Mouse (Mus musculus) CH12.LX (cell line): ENCODE data around the gene Olfr320. TPM values are rescaled to one million over a fixed set of nuclear protein-coding genes. Genes with fewer than 3 reads are reported as not detected.

Experiments used
- DNase-seq: peaks from one replicate; pipeline ENCODE4 v3.0.0-alpha.2; 2013; ENCODE audit errors: extremely low read depth
- H3K27ac ChIP-seq: 2 replicates; pipeline ENCODE4 v1.5.1; 2012; ENCODE audit warnings: low read depth, mild to moderate bottlenecking, control low read depth, moderate library complexity; ENCODE audit not compliant: insufficient read depth
- H3K27me3 ChIP-seq: replicated peaks from 2 replicates; pipeline ENCODE3; 2012; ENCODE audit warnings: inconsistent platforms
- H3K36me3 ChIP-seq, 2 experiments: replicated peaks in 1 of 2; 2 replicates each; pipeline versions ENCODE3 to v1.6.1; 2012; ENCODE audit warnings: inconsistent platforms in 1 of 2, low read length in 1 of 2, mild to moderate bottlenecking in 1 of 2, mixed read lengths in 1 of 2, moderate library complexity in 1 of 2; ENCODE audit not compliant: control insufficient read depth in 1 of 2, insufficient read depth in 1 of 2
- H3K4me1 ChIP-seq, 2 experiments: 2 replicates each; pipeline ENCODE4 v1.6.1; 2012; ENCODE audit warnings: inconsistent platforms in 1 of 2, moderate library complexity in 1 of 2; ENCODE audit not compliant: insufficient read depth in 2 of 2, control insufficient read depth in 1 of 2
- H3K4me2 ChIP-seq: 2 replicates; pipeline ENCODE4 v1.6.1; 2012; ENCODE audit warnings: low read depth, mild to moderate bottlenecking, control low read depth; ENCODE audit not compliant: poor library complexity, insufficient read depth, severe bottlenecking
- H3K4me3 ChIP-seq, 3 experiments: fragments of 150-350 bp in 1 of 3; sonication (generic) in 1 of 3; replicated peaks in 1 of 3; 2 replicates each; pipeline versions ENCODE3 to v1.5.1; 2011 to 2012; ENCODE audit warnings: low read depth in 2 of 3, low read length in 2 of 3, mild to moderate bottlenecking in 2 of 3, moderate library complexity in 2 of 3, control low read depth in 1 of 3, improper control_type of control experiment in 1 of 3, inconsistent platforms in 1 of 3, mixed read lengths in 1 of 3; ENCODE audit not compliant: poor library complexity in 1 of 3
- H3K79me2 ChIP-seq: replicated peaks from 2 replicates; pipeline ENCODE4 v1.6.1; 2012; ENCODE audit warnings: mild to moderate bottlenecking, moderate library complexity; ENCODE audit not compliant: control insufficient read depth, poor library complexity, insufficient read depth, severe bottlenecking; ENCODE audit errors: extremely low read depth
- H3K9ac ChIP-seq: 2 replicates; pipeline ENCODE4 v1.6.1; 2012; ENCODE audit warnings: low read depth, mild to moderate bottlenecking, control low read depth, moderate library complexity; ENCODE audit not compliant: insufficient read depth
- H3K9me3 ChIP-seq: replicated peaks from 2 replicates; pipeline ENCODE3; 2012; ENCODE audit warnings: low read length, inconsistent platforms, mixed read lengths
- ELF1 ChIP-seq: IDR thresholded peaks from 2 replicates; pipeline ENCODE4 v1.6.1; 2014; ENCODE audit warnings: low read depth, mild to moderate bottlenecking, inconsistent platforms, low read length, improper control_type of control experiment
- EP300 ChIP-seq: IDR thresholded peaks from 2 replicates; pipeline ENCODE4 v1.6.1; 2011; ENCODE audit warnings: low read length, improper control_type of control experiment
- ETS1 ChIP-seq: conservative IDR thresholded peaks from 2 replicates; pipeline ENCODE4 v1.6.1; 2012; ENCODE audit warnings: low read depth, mild to moderate bottlenecking, inconsistent platforms, low read length, improper control_type of control experiment, moderate library complexity
- GABPA ChIP-seq: IDR thresholded peaks from 2 replicates; pipeline ENCODE4 v1.6.1; 2012; ENCODE audit warnings: low read depth, low read length, improper control_type of control experiment, inconsistent platforms; ENCODE audit not compliant: insufficient replicate concordance
- JUN ChIP-seq: IDR thresholded peaks from 2 replicates; pipeline ENCODE4 v1.6.1; 2011; ENCODE audit warnings: low read depth, mild to moderate bottlenecking, low read length, improper control_type of control experiment, moderate library complexity; ENCODE audit not compliant: insufficient read depth
- MAX ChIP-seq: IDR thresholded peaks from 2 replicates; pipeline ENCODE4 v1.6.1; 2011; ENCODE audit warnings: low read length, improper control_type of control experiment
- MAZ ChIP-seq: IDR thresholded peaks from 2 replicates; pipeline ENCODE4 v1.6.1; 2012; ENCODE audit warnings: low read depth, mild to moderate bottlenecking, inconsistent platforms, low read length, improper control_type of control experiment, moderate library complexity
- MEF2A ChIP-seq: IDR thresholded peaks from 2 replicates; pipeline ENCODE4 v1.6.1; 2014; ENCODE audit warnings: low read depth, mild to moderate bottlenecking, inconsistent platforms, low read length, improper control_type of control experiment, borderline replicate concordance
- MXI1 ChIP-seq: IDR thresholded peaks from 2 replicates; pipeline ENCODE4 v1.6.1; 2011; ENCODE audit warnings: mild to moderate bottlenecking, low read depth, low read length, improper control_type of control experiment
- UBTF ChIP-seq: IDR thresholded peaks from 2 replicates; pipeline ENCODE4 v1.6.1; 2012; ENCODE audit warnings: low read depth, mild to moderate bottlenecking, inconsistent platforms, low read length, improper control_type of control experiment, moderate library complexity
- ZNF384 ChIP-seq: IDR thresholded peaks from 2 replicates; pipeline ENCODE4 v1.6.1; 2012; ENCODE audit warnings: low read depth, low read length, improper control_type of control experiment, inconsistent platforms
- dilution Hi-C: fragments of 300-500 bp; cut with MboI; formaldehyde crosslinking; loops from 2 replicates; pipeline ENCODE4 v1.14.3; 2020; ENCODE audit warnings: low sequenced_read_pairs; ENCODE audit not compliant: extremely low pct_unique_long_range_greater_than_20kb, extremely low pct_ligation_motif_present
- in situ Hi-C: fragments of 300-500 bp; cut with MboI; formaldehyde crosslinking; loops from 3 replicates; pipeline ENCODE4 v1.14.3; 2019; ENCODE audit warnings: low sequenced_read_pairs, low pct_ligation_motif_present, low pct_unique_long_range_greater_than_20kb, mixed read lengths
- polyA plus RNA-seq: library from polyadenylated mRNA; unstranded; fragments of >175 nt; gene quantifications from 2 replicates; pipeline ENCODE4 v1.2.1, GENCODE M21; 2012; ENCODE audit warnings: low read depth; ENCODE audit not compliant: insufficient read length
- total RNA-seq, 2 experiments: library from RNA; depleted of rRNA; stranded (reverse); fragments of 300-350 nt in 1 of 2; fragments of >200 nt in 1 of 2; gene quantifications; 2 replicates each; pipeline ENCODE4 v1.2.3; 2012 to 2014

The Olfr320 gene
- total and polyA plus RNA-seq, 3 experiments: not detected

DNA sequence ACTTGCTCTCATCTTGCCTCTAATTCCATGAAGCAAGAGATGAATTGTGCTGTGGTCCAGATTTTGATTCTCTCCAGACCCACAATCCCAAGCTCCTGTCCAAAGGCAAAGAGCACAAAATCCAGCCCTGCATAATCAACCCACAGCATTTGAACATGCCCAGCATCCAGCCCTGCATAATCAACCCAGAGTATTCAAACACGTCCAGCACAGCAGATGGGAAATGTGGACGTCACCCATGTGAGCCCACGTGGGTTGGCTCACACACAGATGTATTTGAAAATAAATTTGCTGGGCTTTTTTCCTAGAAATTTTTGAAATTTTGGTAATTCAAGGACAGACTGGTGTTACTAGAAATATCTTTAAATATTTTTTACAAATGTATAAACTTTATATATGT is 52.5 kb downstream of the Olfr320 start:
- Histone ChIP-seq H3K4me2 (no peak overlapping the region), H3K9me3 (no peaks in the 10 kb centered on the region), H3K4me3 (no peak overlapping the region), H3K9ac (no peak overlapping the region), H3K4me1 (no peaks in the 10 kb centered on the region), H3K27ac (no peak overlapping the region), H3K27me3 (peaks cover 53% of the 10 kb centered on the region), H3K36me3 (no peaks in the 10 kb centered on the region), H3K79me2 (no peaks in the 10 kb centered on the region)
- DNase-seq: no peak
- in situ Hi-C loops (no loop called here), dilution Hi-C loops (no loop called here)
- TF ChIP-seq EP300 (no peak), MAX (no peak), ELF1 (no peak), MEF2A (no peak), ETS1 (no peak), UBTF (no peak), ZNF384 (no peak), MAZ (no peak), JUN (no peak), GABPA (no peak), MXI1 (no peak)

Other genes with a start within 250 kb of the Olfr320 start
Only the 20 nearest of the 29 such genes appear.
- gene Olfr330, start 146.3 kb upstream of the Olfr320 start, total RNA-seq (2012; rRNA removed): not detected in 2 replicates
- not detected in 2 replicates for gene Olfr330, start 146.3 kb upstream of the Olfr320 start, total RNA-seq (2014; rRNA removed)
- gene Olfr330, start 146.3 kb upstream of the Olfr320 start, polyA plus RNA-seq: not detected in 2 replicates
- not detected in 2 replicates for gene Olfr329-ps, start 134.7 kb upstream of the Olfr320 start, total RNA-seq (2012; rRNA removed)
- not detected in 2 replicates for gene Olfr329-ps, start 134.7 kb upstream of the Olfr320 start, total RNA-seq (2014; rRNA removed)
- gene Olfr329-ps, start 134.7 kb upstream of the Olfr320 start, polyA plus RNA-seq: not detected in 2 replicates
- not detected in 2 replicates for gene Olfr328, start 125.5 kb upstream of the Olfr320 start, total RNA-seq (2012; rRNA removed)
- not detected in 2 replicates for gene Olfr328, start 125.5 kb upstream of the Olfr320 start, total RNA-seq (2014; rRNA removed)
- not detected in 2 replicates for gene Olfr328, start 125.5 kb upstream of the Olfr320 start, polyA plus RNA-seq
- gene Olfr224, start 110.5 kb upstream of the Olfr320 start, total RNA-seq (2012; rRNA removed): not detected in 2 replicates
- gene Olfr224, start 110.5 kb upstream of the Olfr320 start, total RNA-seq (2014; rRNA removed): not detected in 2 replicates
- not detected in 2 replicates for gene Olfr224, start 110.5 kb upstream of the Olfr320 start, polyA plus RNA-seq
- not detected in 2 replicates for gene Olfr325, start 103.4 kb upstream of the Olfr320 start, total RNA-seq (2012; rRNA removed)
- gene Olfr325, start 103.4 kb upstream of the Olfr320 start, total RNA-seq (2014; rRNA removed): not detected in 2 replicates
- gene Olfr325, start 103.4 kb upstream of the Olfr320 start, polyA plus RNA-seq: not detected in 2 replicates
- not detected in 2 replicates for gene Olfr324, start 86.0 kb upstream of the Olfr320 start, total RNA-seq (2012; rRNA removed)
- not detected in 2 replicates for gene Olfr324, start 86.0 kb upstream of the Olfr320 start, total RNA-seq (2014; rRNA removed)
- gene Olfr324, start 86.0 kb upstream of the Olfr320 start, polyA plus RNA-seq: not detected in 2 replicates
- gene 2210407C18Rik, start 65.0 kb upstream of the Olfr320 start, total RNA-seq (2012; rRNA removed): not detected in 2 replicates
- not detected in 2 replicates for gene 2210407C18Rik, start 65.0 kb upstream of the Olfr320 start, total RNA-seq (2014; rRNA removed)
- gene 2210407C18Rik, start 65.0 kb upstream of the Olfr320 start, polyA plus RNA-seq: not detected in 2 replicates
- not detected in 2 replicates for gene Olfr323, start 50.6 kb upstream of the Olfr320 start, total RNA-seq (2012; rRNA removed)
- not detected in 2 replicates for gene Olfr323, start 50.6 kb upstream of the Olfr320 start, total RNA-seq (2014; rRNA removed)
- not detected in 2 replicates for gene Olfr323, start 50.6 kb upstream of the Olfr320 start, polyA plus RNA-seq
- not detected in 2 replicates for gene Trim58, start 40.6 kb upstream of the Olfr320 start, total RNA-seq (2012; rRNA removed)
- gene Trim58, start 40.6 kb upstream of the Olfr320 start, total RNA-seq (2014; rRNA removed): not detected in 2 replicates
- not detected in 2 replicates for gene Trim58, start 40.6 kb upstream of the Olfr320 start, polyA plus RNA-seq
- not detected in 2 replicates for gene Olfr322, start 22.3 kb upstream of the Olfr320 start, total RNA-seq (2012; rRNA removed)
- not detected in 2 replicates for gene Olfr322, start 22.3 kb upstream of the Olfr320 start, total RNA-seq (2014; rRNA removed)
- not detected in 2 replicates for gene Olfr322, start 22.3 kb upstream of the Olfr320 start, polyA plus RNA-seq
- gene Olfr319, start 18.1 kb downstream of the Olfr320 start, total RNA-seq (2012; rRNA removed): not detected in 2 replicates
- gene Olfr319, start 18.1 kb downstream of the Olfr320 start, total RNA-seq (2014; rRNA removed): not detected in 2 replicates
- not detected in 2 replicates for gene Olfr319, start 18.1 kb downstream of the Olfr320 start, polyA plus RNA-seq
- gene Olfr318, start 42.9 kb downstream of the Olfr320 start, total RNA-seq (2012; rRNA removed): not detected in 2 replicates
- not detected in 2 replicates for gene Olfr318, start 42.9 kb downstream of the Olfr320 start, total RNA-seq (2014; rRNA removed)
- not detected in 2 replicates for gene Olfr318, start 42.9 kb downstream of the Olfr320 start, polyA plus RNA-seq
- gene Olfr317, start 58.1 kb downstream of the Olfr320 start, total RNA-seq (2012; rRNA removed): not detected in 2 replicates
- gene Olfr317, start 58.1 kb downstream of the Olfr320 start, total RNA-seq (2014; rRNA removed): not detected in 2 replicates
- not detected in 2 replicates for gene Olfr317, start 58.1 kb downstream of the Olfr320 start, polyA plus RNA-seq
- gene Olfr316, start 71.6 kb downstream of the Olfr320 start, total RNA-seq (2012; rRNA removed): not detected in 2 replicates
- gene Olfr316, start 71.6 kb downstream of the Olfr320 start, total RNA-seq (2014; rRNA removed): not detected in 2 replicates
- gene Olfr316, start 71.6 kb downstream of the Olfr320 start, polyA plus RNA-seq: not detected in 2 replicates
- not detected in 2 replicates for gene Olfr315, start 92.1 kb downstream of the Olfr320 start, total RNA-seq (2012; rRNA removed)
- not detected in 2 replicates for gene Olfr315, start 92.1 kb downstream of the Olfr320 start, total RNA-seq (2014; rRNA removed)
- not detected in 2 replicates for gene Olfr315, start 92.1 kb downstream of the Olfr320 start, polyA plus RNA-seq
- not detected in 2 replicates for gene Olfr314, start 101.9 kb downstream of the Olfr320 start, total RNA-seq (2012; rRNA removed)
- gene Olfr314, start 101.9 kb downstream of the Olfr320 start, total RNA-seq (2014; rRNA removed): not detected in 2 replicates
- gene Olfr314, start 101.9 kb downstream of the Olfr320 start, polyA plus RNA-seq: not detected in 2 replicates
- 0.67 and 0.72 TPM in 2 replicates for gene Fam183b, start 120.9 kb downstream of the Olfr320 start, total RNA-seq (2012; rRNA removed)
- not detected in 2 replicates for gene Fam183b, start 120.9 kb downstream of the Olfr320 start, total RNA-seq (2014; rRNA removed)
- gene Fam183b, start 120.9 kb downstream of the Olfr320 start, polyA plus RNA-seq: not detected in 2 replicates
- 0.04 and 0.13 TPM in 2 replicates for gene Olfr313, start 133.9 kb downstream of the Olfr320 start, total RNA-seq (2012; rRNA removed)
- not detected in 2 replicates for gene Olfr313, start 133.9 kb downstream of the Olfr320 start, total RNA-seq (2014; rRNA removed)
- 0.09 and 0.10 TPM in 2 replicates for gene Olfr313, start 133.9 kb downstream of the Olfr320 start, polyA plus RNA-seq
- not detected in 2 replicates for gene Olfr312, start 148.1 kb downstream of the Olfr320 start, total RNA-seq (2012; rRNA removed)
- gene Olfr312, start 148.1 kb downstream of the Olfr320 start, total RNA-seq (2014; rRNA removed): not detected in 2 replicates
- not detected in 2 replicates for gene Olfr312, start 148.1 kb downstream of the Olfr320 start, polyA plus RNA-seq
- gene Olfr311, start 158.2 kb downstream of the Olfr320 start, total RNA-seq (2012; rRNA removed): not detected in 2 replicates
- not detected in 2 replicates for gene Olfr311, start 158.2 kb downstream of the Olfr320 start, total RNA-seq (2014; rRNA removed)
- not detected in 2 replicates for gene Olfr311, start 158.2 kb downstream of the Olfr320 start, polyA plus RNA-seq